Mouse (Mus musculus) gastrocnemius, postnatal 36 days (tissue): ENCODE measurements around the gene Chrna4. TPM values are rescaled to one million over a fixed set of nuclear protein-coding genes. Genes with fewer than 3 reads are reported as not detected.

Experiments used
- DNase-seq, 2 experiments: peaks; one replicate each; pipeline ENCODE4 v3.0.0; 2022
- intact Hi-C: fragments of 180-260 bp; cut with DNase I; formaldehyde crosslinking; loops from one replicate; pipeline ENCODE4 v1.15.1; 2025
- total RNA-seq, 2 experiments: library from RNA; stranded (reverse); gene quantifications; 2 replicates each; pipeline ENCODE4 v1.2.3; 2021

Chrna4 gene
- total RNA-seq, 2 experiments from 2014 or later = 0.15 to 0.37 TPM

GRCm38 (mm10) chr2:181039356-181039680 is 4.0 kb downstream of the Chrna4 start:
- DNase-seq = no peak
- intact Hi-C loops = no loop called here

GRCm38 (mm10) chr2:181038644-181039355 is 4.5 kb downstream of the Chrna4 start:
- intact Hi-C loops = no loop called here
- no peak for DNase-seq

DNA sequence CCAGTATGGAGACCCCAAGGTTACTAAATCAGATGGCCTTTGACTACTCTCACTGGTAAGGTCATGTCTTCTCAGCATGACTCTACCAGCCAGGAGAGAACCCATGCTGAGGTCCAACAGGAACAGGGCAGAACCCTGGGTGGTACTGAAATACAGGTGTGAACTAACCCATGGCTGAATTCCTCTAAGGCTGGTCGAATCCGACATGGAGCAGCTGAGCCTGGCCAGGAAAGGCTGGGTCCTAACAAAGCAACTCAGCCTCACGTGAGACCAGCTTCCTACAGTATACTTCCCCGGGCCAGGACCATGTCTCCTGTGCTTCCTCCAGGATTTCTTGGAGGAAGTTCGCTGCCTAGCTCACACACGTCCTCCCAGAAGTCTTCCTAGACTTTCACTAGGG is 6.8 kb downstream of the Chrna4 start:
- intact Hi-C loops = no loop called here
- no peak for DNase-seq

- no peak for DNase-seq
- intact Hi-C loops = no loop called here
Measured at GRCm38 (mm10) chr2:181035186-181035585, 8.2 kb downstream of the Chrna4 start.

- intact Hi-C loops = loop anchor here (2.0 kb wide), 1 partner anchor 27 kb away; no protein-coding TSS in a partner anchor
- no peak for DNase-seq
Measured at GRCm38 (mm10) chr2:181033310-181033709, 10.0 kb downstream of the Chrna4 start.

- DNase-seq = peak in 1 of 2 experiments; percentile 17
- intact Hi-C loops = loop anchor here (2.0 kb wide), 1 partner anchor 28 kb away; no protein-coding TSS in a partner anchor
Measured at GRCm38 (mm10) chr2:181032407-181032806, 10.9 kb downstream of the Chrna4 start.

GRCm38 (mm10) chr2:181031406-181031934 is 11.9 kb downstream of the Chrna4 start:
- DNase-seq = no peak
- intact Hi-C loops = no loop called here

DNA sequence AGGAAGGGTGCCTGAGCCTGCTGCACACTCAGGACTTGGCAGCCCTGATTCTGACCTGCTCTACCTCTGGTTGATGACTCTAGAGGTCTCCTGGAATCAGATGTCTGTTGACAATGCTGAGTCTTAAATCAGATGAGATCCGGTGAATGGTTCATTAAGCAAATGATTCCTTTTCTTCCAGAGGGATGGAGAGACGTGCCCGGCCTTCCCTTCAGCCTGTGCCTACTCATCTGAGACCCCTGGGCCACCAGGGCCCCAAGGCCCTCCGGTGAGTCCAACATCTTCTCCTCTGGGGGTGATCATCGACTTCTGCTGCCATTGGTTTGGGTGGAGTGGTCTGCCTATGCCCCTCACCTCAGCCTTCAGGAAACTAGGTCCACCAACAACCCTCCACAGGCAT is 35.0 kb downstream of the Chrna4 start:
- DNase-seq = no peak
- intact Hi-C loops = no loop called here

DNA sequence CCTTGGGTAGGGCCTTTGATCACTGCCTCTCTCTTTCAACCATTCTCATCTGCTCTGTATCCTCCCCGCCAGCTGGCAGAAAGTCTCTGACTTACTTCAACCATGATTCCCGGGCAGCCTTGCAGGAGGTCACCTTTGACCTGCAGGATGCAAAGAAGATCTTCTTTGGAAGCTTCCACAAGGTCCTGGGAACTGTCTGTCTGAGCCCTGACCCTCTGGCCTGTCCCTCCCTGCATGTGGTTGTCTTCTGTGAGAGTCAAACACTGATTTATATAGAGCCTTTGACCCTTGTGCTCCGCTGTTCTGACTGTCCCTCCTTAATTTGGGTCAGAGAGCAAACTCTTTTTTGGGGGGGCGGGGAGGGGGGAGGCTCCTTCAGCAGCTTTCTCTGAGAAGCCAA is 36.3 kb downstream of the Chrna4 start:
- intact Hi-C loops = no loop called here
- no peak for DNase-seq

DNA sequence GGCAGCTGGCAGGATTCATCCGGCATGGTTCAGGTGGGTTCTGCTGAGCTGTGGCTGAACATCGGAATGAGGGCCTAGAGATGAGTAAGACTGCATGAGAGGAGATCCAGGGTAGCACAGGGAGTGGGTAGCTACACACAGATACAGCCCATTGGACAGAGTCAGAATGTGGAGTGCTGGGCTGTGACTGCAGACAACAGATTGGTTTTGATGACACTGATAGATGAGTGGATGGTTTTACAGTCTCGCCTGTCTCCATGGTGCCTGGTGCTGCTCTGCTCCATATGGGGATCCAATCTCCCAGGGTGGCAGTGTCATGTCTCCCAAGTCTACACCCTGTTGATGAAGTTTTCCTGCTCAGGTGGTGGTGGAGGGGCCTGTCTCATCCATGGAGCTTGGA is 46.4 kb downstream of the Chrna4 start:
- no peak for DNase-seq
- intact Hi-C loops = loop anchor here (2.0 kb wide), 1 partner anchor 64 kb away; no protein-coding TSS in a partner anchor

DNA sequence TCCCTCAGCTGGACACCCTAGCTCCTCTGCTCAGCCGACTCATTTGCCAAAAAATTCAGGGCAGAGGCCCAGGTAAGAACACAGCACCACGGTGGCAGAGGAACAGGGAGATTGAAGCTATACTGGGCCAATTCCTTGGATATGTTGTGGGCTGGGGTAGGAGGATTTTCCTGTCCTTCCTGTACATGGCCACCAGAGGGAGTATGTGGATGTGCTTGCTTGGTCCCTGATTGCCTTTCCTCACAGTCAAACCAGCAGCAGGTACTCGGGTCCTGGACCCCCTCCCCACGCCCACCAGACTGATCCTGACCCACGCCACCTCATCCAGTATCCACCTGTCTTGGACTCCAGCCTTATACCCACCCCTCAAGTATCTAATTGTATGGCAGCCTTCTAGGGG is 46.9 kb downstream of the Chrna4 start:
- intact Hi-C loops = loop anchor here (2.0 kb wide), 1 partner anchor 64 kb away; no protein-coding TSS in a partner anchor
- no peak for DNase-seq

- intact Hi-C loops = no loop called here
- DNase-seq = no peak
Measured at GRCm38 (mm10) chr2:180995457-180995856, 47.9 kb downstream of the Chrna4 start.

GRCm38 (mm10) chr2:180994360-180994759 is 49.0 kb downstream of the Chrna4 start:
- intact Hi-C loops = no loop called here
- no peak for DNase-seq

DNA sequence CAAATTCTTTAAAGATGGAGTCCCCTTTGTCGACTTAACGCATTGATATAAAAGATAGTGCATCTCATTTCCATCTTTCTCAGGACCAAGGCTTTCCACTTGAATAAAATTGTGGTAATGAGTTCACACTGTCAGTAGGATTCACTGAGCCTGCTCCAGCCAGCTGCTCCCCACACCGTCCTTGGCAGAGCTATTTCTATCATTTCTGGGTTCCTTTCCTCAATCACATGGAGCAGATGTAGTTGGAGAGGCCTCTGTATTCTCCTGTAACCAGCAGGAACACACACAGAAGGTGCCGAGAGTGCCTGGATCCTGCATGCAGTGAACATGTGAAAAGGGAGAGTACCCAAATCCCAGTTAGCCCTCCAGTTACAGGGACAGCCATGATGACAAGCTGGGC is 53.0 kb downstream of the Chrna4 start:
- intact Hi-C loops = no loop called here
- no peak for DNase-seq

DNA sequence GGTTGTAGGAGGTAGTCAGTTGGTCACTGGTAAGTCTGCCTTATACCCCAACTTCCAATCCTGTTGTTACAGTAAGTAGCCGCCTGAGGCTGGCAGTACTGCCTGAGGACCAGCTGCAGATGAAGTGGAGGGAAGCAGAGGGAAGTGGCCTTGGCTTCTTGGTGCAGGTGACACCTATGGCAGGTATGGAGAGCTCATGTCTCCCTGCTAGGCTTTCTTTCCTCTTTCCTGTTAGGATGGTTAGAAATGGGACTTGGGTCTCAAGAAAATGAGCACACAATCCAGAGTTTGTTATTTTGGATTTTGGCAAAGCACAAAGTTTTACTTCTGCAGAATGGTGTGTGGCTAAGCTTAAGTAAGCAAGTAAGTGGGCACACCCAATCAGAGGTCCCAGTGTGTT is 54.4 kb downstream of the Chrna4 start:
- DNase-seq = no peak
- intact Hi-C loops = no loop called here

DNA sequence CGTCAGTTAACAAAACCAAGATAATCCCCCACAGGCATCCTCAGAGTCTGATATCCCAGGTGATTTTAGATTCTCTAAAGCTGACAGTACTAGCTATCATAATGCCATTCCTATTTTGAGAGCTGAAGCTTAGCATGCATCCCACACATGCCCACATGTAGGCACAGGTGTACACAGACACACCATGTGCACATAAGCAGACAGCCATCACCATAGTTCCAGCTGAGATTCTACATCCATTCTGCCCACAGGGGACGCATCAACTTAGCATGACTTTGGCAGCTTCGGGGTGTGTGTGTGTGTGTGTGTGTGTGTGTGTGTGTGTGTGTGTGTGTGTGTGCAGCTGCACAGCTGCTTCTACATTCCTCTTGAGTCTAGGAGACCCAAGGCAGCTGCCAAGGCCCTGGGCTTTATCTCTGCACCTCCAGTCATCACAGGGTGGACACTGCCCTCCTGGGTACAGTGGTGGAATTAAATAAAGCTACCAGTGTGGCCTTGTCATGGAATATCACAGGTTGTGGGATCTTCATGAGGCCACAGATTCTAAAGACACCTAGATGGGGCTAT is 54.9 kb downstream of the Chrna4 start:
- intact Hi-C loops = no loop called here
- no peak for DNase-seq

DNA sequence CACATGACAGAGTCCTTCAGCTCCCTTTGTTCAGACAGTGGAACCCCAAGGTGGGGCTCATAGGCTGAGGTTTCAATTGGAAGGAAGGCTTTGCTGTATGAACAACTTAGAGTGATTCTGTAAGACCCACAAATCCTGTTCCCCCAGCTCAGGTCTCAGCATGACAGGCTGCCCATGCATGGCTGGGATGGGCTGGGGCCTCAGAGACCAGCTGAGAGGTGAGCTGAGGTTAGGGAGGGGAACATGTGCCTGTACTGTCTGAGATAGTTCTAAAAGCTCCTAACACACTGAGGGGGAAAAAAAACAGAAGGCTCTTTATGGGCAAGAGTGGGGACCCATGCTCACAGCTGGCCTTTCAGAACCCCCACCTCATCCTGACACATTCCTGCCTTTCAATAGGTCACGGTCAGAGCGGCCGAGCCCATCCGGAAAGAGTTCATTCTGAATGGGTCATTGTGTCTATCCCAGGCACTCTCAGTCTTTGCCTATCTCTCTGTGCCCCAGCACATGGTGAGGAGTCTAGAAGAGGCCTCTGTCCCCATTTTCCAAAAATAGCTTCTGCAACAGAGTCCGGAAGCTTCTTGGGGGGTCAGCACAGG is 55.8 kb downstream of the Chrna4 start:
- intact Hi-C loops = no loop called here
- DNase-seq = no peak

DNA sequence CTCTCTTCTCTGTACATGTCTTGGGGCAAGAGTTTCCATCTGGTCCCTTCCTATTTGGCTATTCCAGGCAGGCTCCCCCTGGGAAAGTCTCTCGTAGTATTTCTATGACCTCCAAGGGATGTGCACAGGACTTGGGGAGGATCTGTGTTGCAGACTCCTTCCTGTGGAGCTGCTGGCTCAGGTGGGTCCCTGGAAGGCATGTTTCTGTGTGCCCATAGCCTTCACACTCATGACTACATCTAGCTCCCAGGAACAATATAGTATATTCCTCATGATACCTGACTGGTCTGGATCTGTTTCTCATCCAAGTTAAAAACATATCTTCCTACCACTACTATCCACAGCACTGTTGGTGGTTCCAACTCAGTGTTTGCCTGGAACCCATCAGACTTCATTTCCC is 56.3 kb downstream of the Chrna4 start:
- no peak for DNase-seq
- intact Hi-C loops = no loop called here

DNA sequence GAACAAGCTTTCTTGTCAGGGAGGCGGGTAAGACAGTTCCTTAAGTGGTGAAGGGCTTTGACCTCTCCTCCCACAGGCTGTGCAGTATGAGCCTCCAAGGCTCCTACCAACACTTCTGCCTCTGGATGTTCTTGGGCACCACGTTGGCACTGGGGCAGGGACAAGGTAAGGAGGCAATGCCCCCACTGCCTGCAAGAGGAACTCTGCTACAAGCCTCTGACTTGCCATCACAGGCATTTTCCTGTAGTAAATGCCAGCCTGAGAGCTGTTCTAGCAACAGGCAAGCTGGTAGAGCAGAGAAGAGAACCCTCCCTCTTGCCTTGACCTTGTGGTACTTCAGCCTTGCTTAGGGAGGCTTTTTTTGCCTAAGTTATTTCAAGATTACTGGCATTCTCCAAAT is 56.9 kb downstream of the Chrna4 start, which contains the start of gene Col20a1:
Gene Col20a1, plus strand, starts transcription at position 87 of the 400 bp plus-strand sequence.
- no peak for DNase-seq
- intact Hi-C loops = no loop called here

- intact Hi-C loops = no loop called here
- no peak for DNase-seq
Measured at GRCm38 (mm10) chr2:180985635-180986034, 57.7 kb downstream of the Chrna4 start.

DNA sequence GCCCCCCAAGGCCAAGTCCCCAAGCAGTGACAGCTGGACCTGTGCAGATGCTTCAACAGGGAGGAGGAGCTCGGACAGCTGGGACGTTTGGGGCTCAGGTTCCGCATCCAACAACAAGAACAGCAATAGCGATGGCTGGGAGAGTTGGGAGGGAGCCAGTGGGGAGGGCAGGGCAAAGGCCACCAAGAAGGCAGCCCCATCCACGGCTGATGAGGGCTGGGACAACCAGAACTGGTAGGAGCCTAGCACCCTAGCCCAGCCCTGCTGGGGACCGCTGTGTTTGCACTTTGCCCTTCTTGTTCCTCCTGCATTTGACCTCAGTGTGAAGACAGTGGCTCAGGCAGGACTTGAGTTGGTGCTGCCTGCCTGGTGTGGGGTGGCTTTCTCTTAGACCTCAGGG is 62.2 kb downstream of the Chrna4 start:
- intact Hi-C loops = no loop called here
- no peak for DNase-seq
